Mouse (Mus musculus) gonadal fat pad, adult 2 months (tissue): ENCODE data around the gene Hnrnpa3. TPM values are rescaled to one million over a fixed set of nuclear protein-coding genes. Genes with fewer than 3 reads are reported as not detected.
A peak's percentile ranks its signal among the peaks of the same experiment; 100 is the strongest.
"Not testable (repeated sequence)": the region's sequence is repeated elsewhere in the genome, so short reads cannot be mapped to it uniquely, and the experiment has no call there.

Experiments
- DNase-seq: peaks from one replicate; pipeline ENCODE4 v3.0.0-alpha.2; 2012; ENCODE audit warnings: low read depth
- polyA plus RNA-seq: library from polyadenylated mRNA; depleted of rRNA; stranded (reverse); fragments of >200 nt; gene quantifications from 2 replicates; pipeline ENCODE4 v1.2.3, GENCODE M21; 2012; rRNA removed

Gene Hnrnpa3
- 28.6 and 44.9 TPM in 2 replicates for polyA plus RNA-seq

- DNase-seq = peak; percentile 72
Observed at GRCm38 (mm10) chr2:75658727-75659628, at the start of gene Hnrnpa3. Gene Hnrnpa3 (plus strand): TSS chr2:75659261.

GRCm38 (mm10) chr2:75609971-75610370 is 49.1 kb upstream of the Hnrnpa3 start:
- no peak for DNase-seq

- DNase-seq = not testable (repeated sequence)
Observed at GRCm38 (mm10) chr2:75610602-75611001, 48.5 kb upstream of the Hnrnpa3 start.

- no peak for DNase-seq
Observed at GRCm38 (mm10) chr2:75611041-75611805, 47.8 kb upstream of the Hnrnpa3 start.

GRCm38 (mm10) chr2:75612006-75612405 is 47.1 kb upstream of the Hnrnpa3 start:
- DNase-seq = no peak

- peak; percentile 89 for DNase-seq
Observed at GRCm38 (mm10) chr2:75612981-75613567, 46.0 kb upstream of the Hnrnpa3 start.

GRCm38 (mm10) chr2:75614577-75614976 is 44.5 kb upstream of the Hnrnpa3 start:
- DNase-seq = peak; percentile 94

- DNase-seq = no peak
Observed at GRCm38 (mm10) chr2:75616911-75617310, 42.1 kb upstream of the Hnrnpa3 start.

- no peak for DNase-seq
Observed at GRCm38 (mm10) chr2:75618712-75619111, 40.3 kb upstream of the Hnrnpa3 start.

- DNase-seq = no peak
Observed at GRCm38 (mm10) chr2:75621873-75622654, 37.0 kb upstream of the Hnrnpa3 start.

- no peak for DNase-seq
Observed at GRCm38 (mm10) chr2:75625086-75625485, 34.0 kb upstream of the Hnrnpa3 start.

GRCm38 (mm10) chr2:75626597-75627440 is 32.2 kb upstream of the Hnrnpa3 start:
- no peak for DNase-seq

- DNase-seq = no peak
Observed at GRCm38 (mm10) chr2:75628487-75628886, 30.6 kb upstream of the Hnrnpa3 start.

- DNase-seq = no peak
Observed at GRCm38 (mm10) chr2:75631421-75631820, 27.6 kb upstream of the Hnrnpa3 start.

- no peak for DNase-seq
Observed at GRCm38 (mm10) chr2:75632043-75632442, 27.0 kb upstream of the Hnrnpa3 start.

GRCm38 (mm10) chr2:75632721-75633181 is 26.3 kb upstream of the Hnrnpa3 start:
- no peak for DNase-seq

- DNase-seq = no peak
Observed at GRCm38 (mm10) chr2:75633381-75633780, 25.7 kb upstream of the Hnrnpa3 start.

GRCm38 (mm10) chr2:75633784-75634183 is 25.3 kb upstream of the Hnrnpa3 start:
- no peak for DNase-seq

- DNase-seq = not testable (repeated sequence)
Observed at GRCm38 (mm10) chr2:75634431-75634830, 24.6 kb upstream of the Hnrnpa3 start.
